Mouse (Mus musculus) kidney, adult 2 months (tissue): ENCODE results near the gene Il6.

Source experiments
- CTCF ChIP-seq: fragments of 200-500 bp; conservative IDR thresholded peaks from 2 replicates; pipeline ENCODE4 v1.5.1; 2011; ENCODE audit warnings: low read depth, mild to moderate bottlenecking, control low read depth, low read length, moderate library complexity, mixed read lengths; ENCODE audit not compliant: insufficient read depth, insufficient read length
- POLR2A ChIP-seq: fragments of 200-500 bp; IDR thresholded peaks from one replicate; pipeline ENCODE4 v1.6.1; 2011; ENCODE audit warnings: low read depth, low read length, control low read depth

DNA sequence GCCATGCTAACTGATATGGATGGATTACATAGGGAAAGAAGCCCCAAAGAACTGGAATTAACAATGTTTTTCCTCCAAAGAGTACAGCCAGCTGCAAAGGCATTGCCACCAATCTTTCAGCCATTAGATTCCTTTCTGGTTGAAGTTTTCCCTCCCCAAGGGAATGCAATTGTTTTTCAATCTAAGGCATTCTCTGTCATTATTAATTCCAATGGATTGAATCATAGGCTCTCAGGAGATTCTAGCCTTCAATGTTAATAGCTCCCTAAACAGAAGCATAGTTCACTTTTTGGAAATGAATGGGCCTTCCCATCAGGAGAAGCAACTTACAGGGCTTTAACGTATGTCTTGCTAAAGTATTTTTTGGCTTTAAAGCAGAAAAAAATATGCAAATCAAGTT lies 15.6 kb upstream of the Il6 start:
- TF ChIP-seq CTCF (no peak), POLR2A (no peak)
